Mouse (Mus musculus): ENCODE measurements around the gene Scd4.

DNA sequence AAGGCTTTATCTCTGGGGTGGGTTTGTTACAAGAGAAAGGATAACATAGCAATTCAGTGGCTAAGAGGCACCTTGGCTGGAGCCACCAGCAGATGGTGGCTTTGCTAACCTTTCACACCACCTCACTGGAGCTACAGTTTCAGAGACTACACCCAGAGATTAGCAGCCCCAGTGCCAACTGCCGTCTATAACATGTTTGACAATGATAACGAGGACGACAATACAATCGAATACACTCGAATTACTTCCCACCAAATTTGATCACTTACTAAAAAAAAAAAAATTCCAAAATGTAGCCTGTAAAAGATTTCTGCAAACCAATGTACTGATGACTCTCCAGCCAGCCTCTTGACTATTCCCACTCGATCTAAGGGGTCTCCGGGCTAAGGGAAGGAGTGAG, 62.1 kb downstream of the Scd4 start:
- TF ChIP-seq GATA1 (IDR thresholded peaks at IDR 0.05; ENCODE audit: borderline replicate concordance, low read length) (no peak), FLI1 (IDR thresholded peaks at IDR 0.05; ENCODE audit: low read length) (no peak)

Data from megakaryocyte, embryonic 14.5 days (primary cell).